Mouse (Mus musculus) left cerebral cortex, postnatal 36 days (tissue): ENCODE measurements around the gene Gm14698. TPM values are rescaled to one million over a fixed set of nuclear protein-coding genes. Genes with fewer than 3 reads are reported as not detected.
"Not testable (repeated sequence)": the region's sequence is repeated elsewhere in the genome, so short reads cannot be mapped to it uniquely, and the experiment has no call there.

ENCODE experiments used
- DNase-seq, 2 experiments: peaks; one replicate each; pipeline ENCODE4 v3.0.0; 2021 to 2022; ENCODE audit warnings: low spot score in 2 of 2, mixed read lengths in 1 of 2
- intact Hi-C: fragments of 180-260 bp; cut with DNase I; formaldehyde crosslinking; loops from one replicate; pipeline ENCODE4 v1.15.1; 2025
- total RNA-seq, 2 experiments: library from RNA; stranded (reverse); gene quantifications; 2 replicates each; pipeline ENCODE4 v1.2.3; 2021

Gm14698 gene
- under 1 TPM; 0.42 to 0.68 TPM for total RNA-seq

GRCm38 (mm10) chrX:68821059-68821458, at the start of gene Gm14698:
TSS of gene Gm14698 (plus strand) at chrX:68821093.
- DNase-seq, result peak in 1 of 2 experiments; percentile 5
- intact Hi-C loops, result not testable (repeated sequence)

DNA sequence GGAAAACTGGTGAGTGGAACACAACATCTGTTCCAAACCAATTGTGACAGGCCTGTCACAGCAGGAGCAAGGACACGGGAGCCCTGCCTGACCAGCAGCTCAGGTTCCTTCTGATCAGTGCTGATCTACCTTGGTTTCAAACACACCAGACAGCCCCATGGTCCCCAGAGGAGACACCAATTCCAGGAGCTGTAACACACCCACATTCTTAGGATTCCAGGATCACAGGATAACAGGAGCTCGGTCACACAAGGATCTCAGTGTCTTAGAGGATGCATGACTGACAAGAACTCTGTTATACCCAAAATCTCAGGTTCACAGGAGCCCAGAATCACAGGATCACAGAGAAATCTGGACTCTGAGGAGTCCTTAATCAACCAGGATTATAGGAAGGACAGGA, 444 bp upstream of the Gm14698 start:
- intact Hi-C loops, DNase-seq: not testable (repeated sequence)

GRCm38 (mm10) chrX:68839548-68840444, 18.9 kb downstream of the Gm14698 start:
- intact Hi-C loops, result loop anchor here (10.0 kb wide), 1 partner anchor 1495 kb away; no protein-coding TSS in a partner anchor
- DNase-seq, result no peak

- no peak for DNase-seq
- intact Hi-C loops, result no loop called here
Measured at GRCm38 (mm10) chrX:68865145-68865544, 44.3 kb downstream of the Gm14698 start.

Other genes starting within 250 kb of the Gm14698 start
- gene Fmr1, start 142.6 kb upstream of the Gm14698 start, total RNA-seq, result 10 to 100 TPM; 59.7 to 78.8 TPM
- under 1 TPM in 1 of 2 experiments, not detected in 1; 0.49 TPM for gene Fmr1nb, start 59.3 kb upstream of the Gm14698 start, total RNA-seq
- not detected for gene Gm6812, start 72.0 kb downstream of the Gm14698 start, total RNA-seq